Mouse (Mus musculus): ENCODE data around the gene Suclg2. TPM values are rescaled to one million over a fixed set of nuclear protein-coding genes. Genes with fewer than 3 reads are reported as not detected.

Suclg2 gene
- polyA plus RNA-seq, 1 experiment = 3.9 TPM

- Histone ChIP-seq H3K27ac (ENCODE audit: insufficient read depth, low read length) (no peak overlapping the region), H3K4me1 (ENCODE audit: control insufficient read depth, insufficient read depth, insufficient read length) (no peaks in the 10 kb centered on the region), H3K27me3 (ENCODE audit: control insufficient read depth, insufficient read depth, low read length) (no peaks in the 10 kb centered on the region), H3K36me3 (ENCODE audit: control insufficient read depth, insufficient read depth, low read length) (peaks cover 3% of the 10 kb centered on the region), H3K4me3 (ENCODE audit: extremely low read depth, insufficient read depth, insufficient read length) (no peak overlapping the region)
- WGBS = 59% methylated on average over 3 of the region's 3 CpGs
- DNase-seq (ENCODE audit: low read depth in 1 of 2, low spot score in 2 of 2) = no peak
- no peak for TF ChIP-seq CTCF (IDR thresholded peaks at IDR 0.05; ENCODE audit: extremely low read depth, insufficient read depth, insufficient read length, insufficient replicate concordance)
- no peak for TF ChIP-seq POLR2A (IDR thresholded peaks at IDR 0.05; ENCODE audit: low read depth, low read length)
These were observed 136.7 kb downstream of the Suclg2 start for GRCm38 (mm10) chr6:95581893-95582292.

- Histone ChIP-seq H3K4me3 (ENCODE audit: extremely low read depth, insufficient read depth, insufficient read length) (no peak overlapping the region), H3K36me3 (ENCODE audit: control insufficient read depth, insufficient read depth, low read length) (peaks cover 3% of the 10 kb centered on the region), H3K27me3 (ENCODE audit: control insufficient read depth, insufficient read depth, low read length) (no peaks in the 10 kb centered on the region), H3K27ac (ENCODE audit: insufficient read depth, low read length) (no peak overlapping the region), H3K4me1 (ENCODE audit: control insufficient read depth, insufficient read depth, insufficient read length) (no peaks in the 10 kb centered on the region)
- TF ChIP-seq POLR2A (IDR thresholded peaks at IDR 0.05; ENCODE audit: low read depth, low read length) (no peak), CTCF (IDR thresholded peaks at IDR 0.05; ENCODE audit: extremely low read depth, insufficient read depth, insufficient read length, insufficient replicate concordance) (no peak)
- no peak for DNase-seq (ENCODE audit: low read depth in 1 of 2, low spot score in 2 of 2)
- WGBS = 88% methylated on average over 4 of the region's 4 CpGs
These were observed 138.8 kb downstream of the Suclg2 start for GRCm38 (mm10) chr6:95579792-95580191.

DNA sequence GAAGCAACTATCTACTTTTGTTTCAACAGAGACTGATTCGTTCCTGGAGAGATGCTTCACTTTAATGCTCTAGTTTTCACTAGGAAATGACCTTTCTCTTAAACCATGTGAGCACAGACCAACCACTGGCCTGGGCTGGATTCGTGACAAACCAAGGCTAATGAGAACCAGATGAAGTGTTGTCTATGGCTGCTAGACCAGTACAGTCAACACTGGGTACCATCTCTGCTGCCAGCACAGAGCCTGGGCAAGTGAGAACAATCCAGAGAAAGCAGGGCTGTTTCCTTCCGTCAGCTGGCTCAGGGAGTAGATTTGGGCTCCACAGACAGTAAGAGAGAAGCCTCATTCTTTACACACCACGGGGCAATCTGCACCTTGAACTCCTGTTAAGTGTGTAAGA, 143.1 kb downstream of the Suclg2 start:
- DNase-seq (ENCODE audit: low read depth in 1 of 2, low spot score in 2 of 2) = no peak
- TF ChIP-seq POLR2A (IDR thresholded peaks at IDR 0.05; ENCODE audit: low read depth, low read length) (no peak), CTCF (IDR thresholded peaks at IDR 0.05; ENCODE audit: extremely low read depth, insufficient read depth, insufficient read length, insufficient replicate concordance) (no peak)
- H3K27me3 ChIP-seq (ENCODE audit: control insufficient read depth, insufficient read depth, low read length) = no peaks in the 10 kb centered on the region
- peaks cover 3% of the 10 kb centered on the region for H3K4me1 ChIP-seq (ENCODE audit: control insufficient read depth, insufficient read depth, insufficient read length)
- H3K4me3 ChIP-seq (ENCODE audit: extremely low read depth, insufficient read depth, insufficient read length) = no peak overlapping the region
- peaks cover 3% of the 10 kb centered on the region for H3K36me3 ChIP-seq (ENCODE audit: control insufficient read depth, insufficient read depth, low read length)
- no peak overlapping the region for H3K27ac ChIP-seq (ENCODE audit: insufficient read depth, low read length)
- WGBS = 87% methylated on average over 4 of the region's 4 CpGs

- Histone ChIP-seq H3K4me3 (ENCODE audit: extremely low read depth, insufficient read depth, insufficient read length) (no peak overlapping the region), H3K4me1 (ENCODE audit: control insufficient read depth, insufficient read depth, insufficient read length) (peaks cover 3% of the 10 kb centered on the region), H3K36me3 (ENCODE audit: control insufficient read depth, insufficient read depth, low read length) (peaks cover 3% of the 10 kb centered on the region), H3K27ac (ENCODE audit: insufficient read depth, low read length) (no peak overlapping the region), H3K27me3 (ENCODE audit: control insufficient read depth, insufficient read depth, low read length) (no peaks in the 10 kb centered on the region)
- no peak for TF ChIP-seq POLR2A (IDR thresholded peaks at IDR 0.05; ENCODE audit: low read depth, low read length)
- no peak for TF ChIP-seq CTCF (IDR thresholded peaks at IDR 0.05; ENCODE audit: extremely low read depth, insufficient read depth, insufficient read length, insufficient replicate concordance)
- WGBS = 90% methylated on average over 3 of the region's 3 CpGs
- no peak for DNase-seq (ENCODE audit: low read depth in 1 of 2, low spot score in 2 of 2)
These were observed 143.7 kb downstream of the Suclg2 start for GRCm38 (mm10) chr6:95574867-95575266.

GRCm38 (mm10) chr6:95574389-95574788, 144.2 kb downstream of the Suclg2 start:
- Histone ChIP-seq H3K4me1 (ENCODE audit: control insufficient read depth, insufficient read depth, insufficient read length) (peaks cover 3% of the 10 kb centered on the region), H3K36me3 (ENCODE audit: control insufficient read depth, insufficient read depth, low read length) (peaks cover 5% of the 10 kb centered on the region), H3K4me3 (ENCODE audit: extremely low read depth, insufficient read depth, insufficient read length) (no peak overlapping the region), H3K27ac (ENCODE audit: insufficient read depth, low read length) (no peak overlapping the region), H3K27me3 (ENCODE audit: control insufficient read depth, insufficient read depth, low read length) (no peaks in the 10 kb centered on the region)
- DNase-seq (ENCODE audit: low read depth in 1 of 2, low spot score in 2 of 2) = no peak
- 87% methylated on average over 4 of the region's 4 CpGs for WGBS
- TF ChIP-seq CTCF (IDR thresholded peaks at IDR 0.05; ENCODE audit: extremely low read depth, insufficient read depth, insufficient read length, insufficient replicate concordance) = no peak
- no peak for TF ChIP-seq POLR2A (IDR thresholded peaks at IDR 0.05; ENCODE audit: low read depth, low read length)

DNA sequence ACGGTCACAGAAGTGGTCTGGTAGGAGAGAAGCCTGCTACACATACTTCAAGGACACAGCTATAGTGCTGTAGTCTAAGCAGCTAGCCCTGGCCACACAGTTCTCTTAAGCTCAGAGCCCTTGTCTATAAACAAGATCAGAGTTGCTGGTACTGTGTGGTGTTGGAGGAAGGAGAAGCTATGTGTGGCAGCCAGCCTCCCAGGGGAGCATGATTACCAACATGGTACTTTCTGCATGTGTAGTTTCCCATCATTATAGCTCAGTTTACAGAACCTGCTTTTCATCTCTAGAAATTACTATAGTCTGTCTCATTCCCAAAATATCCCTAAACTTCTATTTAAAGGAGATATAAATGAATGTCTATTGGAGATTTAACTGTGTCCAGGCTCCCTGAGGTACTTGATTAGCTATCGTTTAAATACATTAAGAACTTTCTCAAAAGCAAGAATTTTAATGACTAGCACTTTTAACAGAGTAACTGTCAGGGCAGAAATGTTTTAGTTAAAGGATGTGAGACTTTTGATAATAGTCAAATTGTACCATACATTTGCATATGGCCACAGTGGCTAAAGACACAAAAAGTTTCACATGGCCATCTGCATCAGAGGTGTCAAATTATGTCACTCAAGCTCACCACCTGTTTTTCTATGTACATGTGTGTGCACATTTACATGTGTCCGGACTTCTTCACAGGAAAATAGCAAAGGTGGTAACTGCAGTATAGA, 145.4 kb downstream of the Suclg2 start:
- peaks cover 3% of the 10 kb centered on the region for H3K4me1 ChIP-seq (ENCODE audit: control insufficient read depth, insufficient read depth, insufficient read length)
- DNase-seq (ENCODE audit: low read depth in 1 of 2, low spot score in 2 of 2) = no peak
- no peaks in the 10 kb centered on the region for H3K27me3 ChIP-seq (ENCODE audit: control insufficient read depth, insufficient read depth, low read length)
- no peak overlapping the region for H3K4me3 ChIP-seq (ENCODE audit: extremely low read depth, insufficient read depth, insufficient read length)
- no peak for TF ChIP-seq POLR2A (IDR thresholded peaks at IDR 0.05; ENCODE audit: low read depth, low read length)
- TF ChIP-seq CTCF (IDR thresholded peaks at IDR 0.05; ENCODE audit: extremely low read depth, insufficient read depth, insufficient read length, insufficient replicate concordance) = no peak
- whole genome bisulfite sequencing = 82% methylated on average over 3 of the region's 3 CpGs
- no peak overlapping the region for H3K27ac ChIP-seq (ENCODE audit: insufficient read depth, low read length)
- H3K36me3 ChIP-seq (ENCODE audit: control insufficient read depth, insufficient read depth, low read length) = peaks cover 4% of the 10 kb centered on the region

DNA sequence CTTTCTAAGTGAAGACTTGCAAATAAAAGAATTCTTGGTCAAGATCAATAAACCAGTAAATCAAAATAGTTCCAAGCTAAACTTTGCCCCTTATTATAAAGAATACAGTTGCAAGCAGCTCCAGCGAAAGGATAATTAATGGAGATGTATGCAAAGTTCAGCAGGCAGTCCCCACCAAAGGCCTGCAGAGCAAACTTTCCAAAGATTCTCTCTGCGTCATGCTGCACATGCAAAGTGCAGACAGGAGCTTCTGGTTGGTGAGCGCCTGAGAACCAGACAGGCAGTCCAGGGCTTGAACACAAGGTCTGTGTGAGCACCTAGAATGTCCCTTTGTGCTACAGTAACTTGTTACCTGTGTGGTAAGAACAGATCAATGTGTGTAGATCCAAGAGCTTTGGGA, 147.0 kb downstream of the Suclg2 start:
- peaks cover 4% of the 10 kb centered on the region; the same call in 1 of the 2 replicates for H3K36me3 ChIP-seq (ENCODE audit: control insufficient read depth, insufficient read depth, low read length)
- no peak overlapping the region for H3K27ac ChIP-seq (ENCODE audit: insufficient read depth, low read length)
- WGBS = 93% methylated on average over 3 of the region's 3 CpGs
- no peak for DNase-seq (ENCODE audit: low read depth in 1 of 2, low spot score in 2 of 2)
- peaks cover 3% of the 10 kb centered on the region for H3K4me1 ChIP-seq (ENCODE audit: control insufficient read depth, insufficient read depth, insufficient read length)
- TF ChIP-seq CTCF (IDR thresholded peaks at IDR 0.05; ENCODE audit: extremely low read depth, insufficient read depth, insufficient read length, insufficient replicate concordance) = no peak
- TF ChIP-seq POLR2A (IDR thresholded peaks at IDR 0.05; ENCODE audit: low read depth, low read length) = no peak
- H3K4me3 ChIP-seq (ENCODE audit: extremely low read depth, insufficient read depth, insufficient read length) = no peak overlapping the region
- H3K27me3 ChIP-seq (ENCODE audit: control insufficient read depth, insufficient read depth, low read length) = no peaks in the 10 kb centered on the region

Data from spleen, adult 2 months (tissue).